Mouse (Mus musculus): ENCODE measurements around the gene Tbcd.
"Not testable (repeated sequence)": the region's sequence is repeated elsewhere in the genome, so short reads cannot be mapped to it uniquely, and the experiment has no call there.

Tbcd gene

GRCm38 (mm10) chr11:121653631-121654030, 201.9 kb downstream of the Tbcd start:
- no peak for DNase-seq (ENCODE audit: low read depth)

GRCm38 (mm10) chr11:121654406-121654945, 202.7 kb downstream of the Tbcd start:
- no peak for DNase-seq (ENCODE audit: low read depth)

GRCm38 (mm10) chr11:121655166-121655806, 203.5 kb downstream of the Tbcd start:
- DNase-seq (ENCODE audit: low read depth), result no peak

- no peak for DNase-seq (ENCODE audit: low read depth)
Observed at GRCm38 (mm10) chr11:121655807-121656511, 204.2 kb downstream of the Tbcd start.

GRCm38 (mm10) chr11:121658151-121658550, 206.4 kb downstream of the Tbcd start:
- no peak for DNase-seq (ENCODE audit: low read depth)

- DNase-seq (ENCODE audit: low read depth), result not testable (repeated sequence)
Observed at GRCm38 (mm10) chr11:121660604-121661003, 208.9 kb downstream of the Tbcd start.

- DNase-seq (ENCODE audit: low read depth), result no peak
Observed at GRCm38 (mm10) chr11:121661116-121661515, 209.4 kb downstream of the Tbcd start.

All from c-Kit-positive CD71-negative TER-119-negative erythroid progenitor cells, embryonic 14.5 days (primary cell).